Mouse (Mus musculus) stomach, postnatal 0 days (tissue): ENCODE results near the gene Syt8.

ENCODE experiments used
- CTCF ChIP-seq: IDR thresholded peaks from 2 replicates; pipeline ENCODE4 v1.5.1; 2016; ENCODE audit warnings: antibody characterized with exemption, low read depth, mild to moderate bottlenecking, moderate library complexity
- EP300 ChIP-seq: optimal IDR thresholded peaks from 2 replicates; pipeline ENCODE3; 2016; ENCODE audit warnings: antibody characterized with exemption

DNA sequence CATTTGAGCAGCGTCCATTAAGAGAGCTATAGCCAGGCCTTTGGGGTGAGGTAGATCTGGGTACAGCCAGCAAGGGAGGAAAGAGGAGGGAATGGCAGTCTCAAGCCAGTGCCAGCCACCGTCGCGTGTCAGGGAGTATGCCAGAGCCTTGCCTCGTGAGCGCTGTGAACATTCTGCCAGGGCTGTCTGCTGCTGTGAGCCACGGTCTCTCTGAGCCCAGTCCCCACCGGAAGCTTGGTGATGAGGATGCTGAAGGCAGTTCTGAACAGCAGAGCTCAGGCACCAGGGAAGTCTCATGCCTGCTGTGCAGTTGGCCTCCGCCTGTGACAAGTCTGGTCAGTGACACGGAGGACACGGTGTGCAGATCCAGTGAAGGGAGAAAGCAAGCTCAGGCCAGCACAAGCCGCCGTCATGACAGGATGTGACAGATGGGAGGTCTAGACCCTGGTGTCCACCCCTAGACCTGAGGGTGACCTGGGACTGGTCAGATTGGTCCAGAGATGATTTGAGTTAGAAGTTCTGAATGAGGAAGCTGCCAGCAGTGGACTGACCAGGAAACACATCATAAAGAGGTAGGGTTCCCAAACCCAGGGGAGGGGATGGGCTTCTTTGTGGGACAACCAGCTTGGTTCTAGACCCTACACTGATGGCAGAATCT is 42.3 kb downstream of the Syt8 start:
- TF ChIP-seq EP300 = no peak
- no peak for TF ChIP-seq CTCF
